Mouse (Mus musculus): Measurements from ENCODE around the gene Ces1c. TPM values are rescaled to one million over a fixed set of nuclear protein-coding genes. Genes with fewer than 3 reads are reported as not detected.

Ces1c gene
- total RNA-seq, 2 experiments from 2014 or later = 0.15 to 1.2 TPM

Other genes with a start within 250 kb of the Ces1c start
- under 1 TPM; 0.36 to 0.37 TPM for gene Capns2, start 229.9 kb downstream of the Ces1c start, total RNA-seq (2021)
- under 1 TPM; 0.65 to 0.83 TPM for gene Slc6a2, start 171.2 kb downstream of the Ces1c start, total RNA-seq (2021)
- not detected for gene Ces1a, start 83.1 kb downstream of the Ces1c start, total RNA-seq (2021)
- gene Ces1b, start 51.3 kb downstream of the Ces1c start, total RNA-seq (2021) = not detected
- 1 to 10 TPM; 1.7 to 1.9 TPM for gene Ces1d, start 66.6 kb upstream of the Ces1c start, total RNA-seq (2021)
- under 1 TPM in 1 of 2 experiments, not detected in 1; 0.18 TPM for gene Ces1e, start 98.3 kb upstream of the Ces1c start, total RNA-seq (2021)
- gene Ces1f, start 148.5 kb upstream of the Ces1c start, total RNA-seq (2021) = under 1 TPM; 0.23 to 0.32 TPM
- under 1 TPM in 1 of 2 experiments, not detected in 1; 0.10 TPM for gene Ces1g, start 206.0 kb upstream of the Ces1c start, total RNA-seq (2021)
- not detected for gene Ces1h, start 248.4 kb upstream of the Ces1c start, total RNA-seq (2021)

Data from gastrocnemius, postnatal 4 days (tissue).